Mouse (Mus musculus) lung, embryonic 16.5 days (tissue): ENCODE data around the gene Cnp. TPM values are rescaled to one million over a fixed set of nuclear protein-coding genes. Genes with fewer than 3 reads are reported as not detected.

Experiments used
- ATAC-seq: fragments of 200-750 bp; cut with Nextera tagmentation; 2 replicates; pipeline ENCODE4 v1.8.0; 2017; ENCODE audit warnings: low read depth, mild to moderate bottlenecking, moderate library complexity
- H3K27ac ChIP-seq: fragments of 300-500 bp; sonication (generic); 2 replicates; pipeline ENCODE4 v1.5.1; 2014; ENCODE audit warnings: mild to moderate bottlenecking, control low read depth, low read length
- H3K27me3 ChIP-seq: fragments of 300-500 bp; sonication (generic); 2 replicates; pipeline ENCODE4 v1.6.1; 2014; ENCODE audit warnings: low read depth, low read length, mixed read lengths; ENCODE audit not compliant: control insufficient read depth, insufficient read depth
- H3K36me3 ChIP-seq: fragments of 300-500 bp; sonication (generic); 2 replicates; pipeline ENCODE4 v1.6.1; 2014; ENCODE audit warnings: low read length; ENCODE audit not compliant: control insufficient read depth, insufficient read depth
- H3K4me1 ChIP-seq: fragments of 300-500 bp; sonication (generic); replicated peaks from 2 replicates; pipeline ENCODE4 v1.6.1; 2014; ENCODE audit warnings: low read length, mixed read lengths; ENCODE audit not compliant: control insufficient read depth, insufficient read depth
- H3K4me2 ChIP-seq: fragments of 300-500 bp; sonication (generic); 2 replicates; pipeline ENCODE4 v1.6.1; 2014; ENCODE audit warnings: low read depth, low read length, control low read depth
- H3K4me3 ChIP-seq: fragments of 300-500 bp; sonication (generic); 2 replicates; pipeline ENCODE4 v1.5.1; 2014; ENCODE audit warnings: mild to moderate bottlenecking, low read length, control low read depth
- H3K9ac ChIP-seq: fragments of 300-500 bp; sonication (generic); 2 replicates; pipeline ENCODE4 v1.6.1; 2014; ENCODE audit warnings: low read length, control low read depth
- H3K9me3 ChIP-seq: fragments of 300-500 bp; sonication (generic); 2 replicates; pipeline ENCODE4 v1.6.1; 2016; ENCODE audit warnings: low read length; ENCODE audit not compliant: control insufficient read depth
- WGBS: fragments of 180-500 bp; shearing (Covaris S2); extraction: QIAGEN DNeasy Blood & Tissue Kit; methylation state at CpG from one replicate; pipeline ENCODE4 v1.1.7; 2014; 5-methylcytosine and 5-hydroxymethylcytosine counted together
- polyA plus RNA-seq: library from polyadenylated mRNA; unstranded; fragments of >200 nt; fragmentation: Nextera tagmentation; extraction: Ambion mirVana; gene quantifications from 2 replicates; pipeline ENCODE4 v1.2.1, GENCODE M21; 2015

Cnp gene
- polyA plus RNA-seq, 1 experiment from 2014 or later, result 35.2 TPM

DNA sequence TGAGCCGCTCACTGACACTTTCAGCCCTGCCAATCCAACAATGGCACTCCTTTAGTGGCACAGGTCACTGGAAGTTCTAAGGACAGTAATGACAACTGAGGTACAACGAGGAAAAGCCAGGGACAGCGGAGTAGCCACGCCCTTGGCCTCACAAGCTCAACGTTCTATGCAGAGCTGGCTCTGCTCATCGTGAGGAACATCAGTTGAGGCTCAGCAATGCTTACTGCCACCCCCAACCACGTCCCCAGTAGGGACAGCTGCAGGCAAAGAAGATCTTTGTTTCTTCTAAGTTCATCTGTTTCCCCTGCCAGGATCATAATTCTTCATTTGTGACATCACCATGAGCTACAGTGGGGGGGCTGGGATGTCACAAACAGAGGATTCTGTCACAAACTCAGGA lies 19.9 kb downstream of the Cnp start:
- Histone ChIP-seq H3K4me2 (no peak overlapping the region), H3K36me3 (peaks cover 56% of the 10 kb centered on the region), H3K4me1 (no peaks in the 10 kb centered on the region), H3K4me3 (no peak overlapping the region), H3K9ac (no peak overlapping the region), H3K27ac (no peak overlapping the region), H3K27me3 (no peaks in the 10 kb centered on the region), H3K9me3 (no peaks in the 10 kb centered on the region)
- ATAC-seq, result no peak
- 79% methylated on average over 7 of the region's 7 CpGs for WGBS

- H3K4me1 ChIP-seq, result no peaks in the 10 kb centered on the region
Observed at GRCm38 (mm10) chr11:100595533-100595932, 20.8 kb downstream of the Cnp start.

DNA sequence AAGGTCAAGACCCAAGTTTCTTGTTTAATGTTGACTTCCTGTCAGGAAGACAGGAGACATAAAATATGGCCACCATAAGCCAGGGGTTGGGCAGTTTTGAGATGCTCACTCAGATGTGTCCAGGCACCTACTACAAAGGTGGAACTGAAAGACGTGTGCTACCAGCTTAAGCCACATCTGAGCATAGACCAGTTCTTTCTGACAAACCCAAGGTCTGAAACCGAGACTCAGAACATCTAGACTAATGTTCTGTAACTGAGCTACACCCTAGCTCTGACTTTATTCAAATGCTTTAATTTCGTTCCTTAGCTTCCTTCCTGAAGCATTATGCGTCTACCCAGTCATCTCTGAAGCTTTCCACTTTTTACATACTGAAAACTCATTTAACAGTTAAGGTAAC lies 23.4 kb downstream of the Cnp start:
- H3K4me1 ChIP-seq, result no peaks in the 10 kb centered on the region
- ATAC-seq, result no peak
- WGBS, result 78% methylated on average over 4 of the region's 4 CpGs
- H3K4me2 ChIP-seq, result no peak overlapping the region
- no peaks in the 10 kb centered on the region for H3K9me3 ChIP-seq
- H3K27me3 ChIP-seq, result no peaks in the 10 kb centered on the region
- no peak overlapping the region for H3K4me3 ChIP-seq
- H3K27ac ChIP-seq, result no peak overlapping the region
- H3K9ac ChIP-seq, result no peak overlapping the region
- peaks cover 33% of the 10 kb centered on the region for H3K36me3 ChIP-seq

More at GRCm38 (mm10) chr11:100595533-100595932, 20.8 kb downstream of the Cnp start:
- Histone ChIP-seq H3K36me3 (peaks cover 48% of the 10 kb centered on the region), H3K27me3 (no peaks in the 10 kb centered on the region), H3K4me3 (no peak overlapping the region), H3K9me3 (no peaks in the 10 kb centered on the region), H3K4me2 (no peak overlapping the region), H3K9ac (no peak overlapping the region), H3K27ac (no peak overlapping the region)
- WGBS, result 70% methylated on average over 4 of the region's 4 CpGs
- ATAC-seq, result no peak

- H3K4me2 ChIP-seq, result no peak overlapping the region
- 93% methylated on average over 3 of the region's 3 CpGs for WGBS
- H3K9ac ChIP-seq, result no peak overlapping the region
- no peak for ATAC-seq
- H3K27me3 ChIP-seq, result no peaks in the 10 kb centered on the region
- H3K27ac ChIP-seq, result no peak overlapping the region
- H3K36me3 ChIP-seq, result peaks cover 31% of the 10 kb centered on the region
- H3K9me3 ChIP-seq, result no peaks in the 10 kb centered on the region
- H3K4me1 ChIP-seq, result no peaks in the 10 kb centered on the region
- no peak overlapping the region for H3K4me3 ChIP-seq
Observed at GRCm38 (mm10) chr11:100601372-100601771, 26.7 kb downstream of the Cnp start.

DNA sequence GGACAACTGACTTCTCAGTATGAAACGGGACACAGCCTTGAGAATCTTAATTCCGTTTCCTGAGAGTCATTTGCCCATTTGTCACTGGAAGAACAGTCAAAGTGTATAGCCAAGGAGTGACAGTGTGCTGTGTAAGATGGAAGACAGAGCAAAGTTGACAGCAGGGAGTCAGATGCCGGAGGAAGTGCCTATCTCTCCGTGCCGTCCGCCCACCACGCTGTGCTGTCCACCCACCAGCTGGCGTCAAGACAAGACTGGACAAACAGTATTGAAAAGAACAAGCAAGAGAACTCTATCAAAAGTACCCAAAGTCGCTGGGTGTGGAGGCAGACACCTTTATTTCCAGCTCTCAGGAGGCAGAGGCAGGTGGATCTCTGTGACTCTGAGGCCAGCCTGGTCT lies 28.5 kb downstream of the Cnp start:
- no peak overlapping the region for H3K9ac ChIP-seq
- 82% methylated on average over 9 of the region's 9 CpGs for WGBS
- peaks cover 16% of the 10 kb centered on the region for H3K36me3 ChIP-seq
- no peaks in the 10 kb centered on the region for H3K4me1 ChIP-seq
- no peak overlapping the region for H3K4me3 ChIP-seq
- no peaks in the 10 kb centered on the region for H3K27me3 ChIP-seq
- H3K4me2 ChIP-seq, result no peak overlapping the region
- no peaks in the 10 kb centered on the region for H3K9me3 ChIP-seq
- ATAC-seq, result no peak
- no peak overlapping the region for H3K27ac ChIP-seq

GRCm38 (mm10) chr11:100603813-100604212 lies 29.1 kb downstream of the Cnp start:
- H3K27ac ChIP-seq, result no peak overlapping the region
- H3K4me3 ChIP-seq, result no peak overlapping the region
- H3K4me1 ChIP-seq, result no peaks in the 10 kb centered on the region
- no peaks in the 10 kb centered on the region for H3K9me3 ChIP-seq
- H3K9ac ChIP-seq, result no peak overlapping the region
- no peak for ATAC-seq
- WGBS, result 87% methylated on average over 8 of the region's 8 CpGs
- H3K27me3 ChIP-seq, result no peaks in the 10 kb centered on the region
- H3K36me3 ChIP-seq, result peaks cover 11% of the 10 kb centered on the region
- no peak overlapping the region for H3K4me2 ChIP-seq

GRCm38 (mm10) chr11:100604321-100605005 lies 29.8 kb downstream of the Cnp start:
- no peak overlapping the region for H3K4me3 ChIP-seq
- H3K27ac ChIP-seq, result no peak overlapping the region
- no peaks in the 10 kb centered on the region for H3K4me1 ChIP-seq
- no peaks in the 10 kb centered on the region for H3K27me3 ChIP-seq
- peaks cover 7% of the 10 kb centered on the region; the same call in 1 of the 2 replicates for H3K36me3 ChIP-seq
- ATAC-seq, result no peak
- no peak overlapping the region for H3K4me2 ChIP-seq
- no peaks in the 10 kb centered on the region for H3K9me3 ChIP-seq
- no peak overlapping the region for H3K9ac ChIP-seq
- WGBS, result 79% methylated on average over 4 of the region's 4 CpGs

GRCm38 (mm10) chr11:100605451-100605850 lies 30.7 kb downstream of the Cnp start:
- no peak overlapping the region for H3K27ac ChIP-seq
- H3K4me3 ChIP-seq, result no peak overlapping the region
- no peaks in the 10 kb centered on the region for H3K27me3 ChIP-seq
- ATAC-seq, result no peak
- H3K4me1 ChIP-seq, result peaks cover 7% of the 10 kb centered on the region
- no peak overlapping the region for H3K4me2 ChIP-seq
- H3K9ac ChIP-seq, result no peak overlapping the region
- WGBS, result 82% methylated on average over 10 of the region's 10 CpGs
- no peaks in the 10 kb centered on the region for H3K9me3 ChIP-seq
- H3K36me3 ChIP-seq, result peaks cover 7% of the 10 kb centered on the region; the same call in 1 of the 2 replicates

GRCm38 (mm10) chr11:100607121-100607520 lies 32.4 kb downstream of the Cnp start:
- no peaks in the 10 kb centered on the region for H3K27me3 ChIP-seq
- H3K27ac ChIP-seq, result no peak overlapping the region
- H3K9ac ChIP-seq, result no peak overlapping the region
- no peaks in the 10 kb centered on the region for H3K36me3 ChIP-seq
- no peak overlapping the region for H3K4me2 ChIP-seq
- no peak for ATAC-seq
- H3K4me3 ChIP-seq, result no peak overlapping the region
- 88% methylated on average over 6 of the region's 6 CpGs for WGBS
- no peaks in the 10 kb centered on the region for H3K9me3 ChIP-seq
- H3K4me1 ChIP-seq, result peaks cover 12% of the 10 kb centered on the region
